Mouse (Mus musculus): ENCODE results near the gene Cpeb3.

DNA sequence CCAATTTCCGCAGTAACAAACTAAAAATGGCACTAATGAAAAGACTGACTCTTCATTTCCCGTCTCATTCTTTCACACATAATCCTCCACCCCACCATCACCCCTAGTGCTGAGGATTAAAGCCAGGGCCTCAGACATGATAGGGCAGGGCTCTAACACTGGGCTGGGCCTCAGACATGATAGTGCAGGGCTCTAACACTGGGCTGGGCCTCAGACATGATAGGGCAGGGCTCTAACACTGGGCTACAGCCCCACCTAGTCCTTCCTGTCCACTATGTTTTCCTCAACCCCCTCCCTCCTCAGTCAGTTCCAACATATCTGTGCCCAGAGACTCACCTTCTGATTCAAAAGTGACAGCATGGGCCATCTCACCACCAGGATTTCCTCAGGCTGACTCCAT lies 107.7 kb downstream of the Cpeb3 start:
- TF ChIP-seq TAL1 (IDR thresholded peaks at IDR 0.05; ENCODE audit: low read length) = no peak
- no peak for TF ChIP-seq GATA1 (IDR thresholded peaks at IDR 0.05; ENCODE audit: low read length)
